Mouse (Mus musculus): Measurements from ENCODE around the gene Phox2a. TPM values are rescaled to one million over a fixed set of nuclear protein-coding genes. Genes with fewer than 3 reads are reported as not detected.
A peak's percentile ranks its signal among the peaks of the same experiment; 100 is the strongest.

Phox2a gene
- polyA plus RNA-seq, 1 experiment from 2014 or later, result 0.12 TPM

DNA sequence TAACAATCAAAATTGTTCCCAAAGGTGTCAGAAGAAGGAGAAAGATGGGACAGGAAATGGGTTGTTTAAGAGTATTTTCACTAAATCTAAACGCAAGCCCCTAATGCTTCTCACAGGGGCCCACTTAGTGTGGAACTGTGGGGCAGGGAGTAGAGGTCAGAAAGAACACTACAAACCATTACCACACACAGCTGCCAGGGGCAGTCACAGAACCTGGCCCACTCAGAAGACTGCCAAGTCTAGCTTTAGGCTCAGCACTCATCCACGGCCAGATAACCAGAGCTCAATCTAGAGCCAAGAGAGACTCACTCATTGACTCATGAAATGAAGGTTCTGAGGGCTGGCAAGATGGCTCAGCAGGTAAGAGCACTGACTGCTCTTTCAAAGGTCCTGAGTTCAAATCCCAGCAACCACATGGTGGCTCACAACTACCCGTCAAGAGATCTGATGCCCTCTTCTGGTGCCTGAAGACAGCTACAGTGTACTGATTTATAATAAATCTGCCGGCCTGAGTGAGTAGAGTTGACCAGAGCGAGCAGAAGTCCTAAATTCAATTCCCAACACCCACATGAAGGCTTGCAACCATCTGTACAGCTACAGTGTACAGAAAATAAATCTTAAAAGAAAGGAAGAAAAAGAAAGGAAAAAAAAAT is 17.5 kb downstream of the Phox2a start:
- 45% methylated on average over 5 of the region's 5 CpGs for WGBS
- Histone ChIP-seq H3K4me3 (ENCODE audit: low read depth, low read length) (peak overlapping the region; percentile 87), H3K4me1 (replicated peaks; ENCODE audit: control insufficient read depth, insufficient read depth, low read length) (peaks cover 20% of the 10 kb centered on the region), H3K27me3 (ENCODE audit: control insufficient read depth, insufficient read depth, low read length) (no peaks in the 10 kb centered on the region), H3K9me3 (ENCODE audit: control insufficient read depth, low read length) (no peaks in the 10 kb centered on the region), H3K27ac (ENCODE audit: low read depth, low read length) (no peak overlapping the region; the same call in 1 of the 2 replicates), H3K9ac (ENCODE audit: low read length) (peak overlapping the region; percentile 97), H3K4me2 (ENCODE audit: low read depth, low read length, severe bottlenecking) (peak overlapping the region; percentile 96), H3K36me3 (ENCODE audit: control insufficient read depth, insufficient read depth, low read length) (peaks cover 15% of the 10 kb centered on the region; the same call in 1 of the 2 replicates)
- ATAC-seq (replicated peaks; ENCODE audit: low FRiP score), result no peak
- no peak for DNase-seq (ENCODE audit: low spot score)

DNA sequence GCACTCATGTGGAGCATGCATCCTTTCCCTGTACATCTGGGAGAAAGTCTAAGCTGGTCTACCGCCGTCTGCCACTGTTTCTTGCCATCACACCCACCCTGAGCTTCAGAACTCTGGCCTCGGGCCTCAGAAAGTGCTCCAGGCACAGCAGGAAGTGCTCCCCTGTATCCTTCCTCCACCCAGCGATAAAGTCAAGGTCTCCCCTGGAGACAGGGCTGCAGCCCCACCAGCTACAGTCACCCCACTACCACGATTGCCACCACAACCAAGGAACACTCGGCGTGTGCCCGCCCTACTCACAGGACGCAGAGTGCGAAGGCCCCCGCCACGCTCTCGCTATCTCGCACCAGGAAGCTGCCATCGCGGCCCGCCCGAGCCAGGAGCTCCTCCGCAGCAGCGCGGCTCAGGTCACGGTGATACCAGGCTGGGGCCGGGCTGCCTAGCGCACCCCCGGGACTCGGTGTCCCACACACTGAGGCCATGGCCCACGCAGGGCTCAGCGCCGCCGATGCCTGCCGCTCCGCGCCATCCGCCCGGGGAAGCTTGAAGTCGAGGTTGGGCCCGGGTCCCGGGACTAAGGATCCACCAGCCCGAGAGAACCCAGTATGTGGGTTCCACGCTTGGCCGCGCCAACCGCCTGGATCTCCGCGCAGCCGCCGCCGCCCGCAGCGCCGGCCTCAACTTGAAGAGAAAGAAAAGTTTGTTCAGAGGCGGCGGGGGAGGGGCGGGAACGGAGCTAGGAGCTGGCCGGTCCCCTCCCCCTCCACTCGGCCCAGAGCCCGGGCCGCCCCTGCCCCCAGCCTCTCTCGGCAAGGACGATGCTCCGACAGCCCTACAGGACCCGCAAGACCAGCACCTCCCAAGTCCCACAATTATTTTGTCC is 18.4 kb downstream of the Phox2a start:
- Histone ChIP-seq H3K9me3 (ENCODE audit: control insufficient read depth, low read length) (no peaks in the 10 kb centered on the region), H3K4me3 (ENCODE audit: low read depth, low read length) (peak overlapping the region; percentile 87), H3K27ac (ENCODE audit: low read depth, low read length) (peak overlapping the region; percentile 88), H3K9ac (ENCODE audit: low read length) (peak overlapping the region; percentile 97), H3K4me2 (ENCODE audit: low read depth, low read length, severe bottlenecking) (peak overlapping the region; percentile 96), H3K27me3 (ENCODE audit: control insufficient read depth, insufficient read depth, low read length) (no peaks in the 10 kb centered on the region), H3K4me1 (replicated peaks; ENCODE audit: control insufficient read depth, insufficient read depth, low read length) (peaks cover 20% of the 10 kb centered on the region), H3K36me3 (ENCODE audit: control insufficient read depth, insufficient read depth, low read length) (peaks cover 11% of the 10 kb centered on the region; the same call in 1 of the 2 replicates)
- ATAC-seq (replicated peaks; ENCODE audit: low FRiP score) (peak; percentile 76), DNase-seq (ENCODE audit: low spot score) (peak; percentile 92)
- under 1% methylated on average over 57 of the region's 63 CpGs for WGBS

DNA sequence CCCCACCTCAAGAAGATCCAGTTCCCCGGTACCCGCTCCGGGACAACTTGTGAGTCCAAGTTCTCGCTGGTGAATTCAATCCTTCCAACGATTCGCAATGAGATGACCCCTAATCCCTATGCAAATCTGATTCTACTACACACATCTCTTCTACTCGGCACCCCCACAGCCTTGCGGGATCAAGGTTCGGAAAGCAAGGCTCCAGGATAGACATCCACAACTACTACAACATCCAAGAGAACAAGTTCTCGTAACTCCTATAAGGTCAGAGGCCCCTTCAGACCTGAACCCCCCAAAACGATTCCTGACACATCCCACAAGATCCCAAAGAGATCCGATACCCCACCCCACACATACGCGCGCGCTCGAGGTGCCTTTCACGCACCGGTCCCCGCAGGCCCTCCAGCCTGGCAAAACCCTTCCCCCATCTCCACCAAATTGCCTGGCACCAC is 19.1 kb downstream of the Phox2a start:
- DNase-seq (ENCODE audit: low spot score) (no peak), ATAC-seq (replicated peaks; ENCODE audit: low FRiP score) (peak; percentile 21)
- Histone ChIP-seq H3K4me1 (replicated peaks; ENCODE audit: control insufficient read depth, insufficient read depth, low read length) (peaks cover 20% of the 10 kb centered on the region), H3K4me2 (ENCODE audit: low read depth, low read length, severe bottlenecking) (peak overlapping the region; percentile 96), H3K27ac (ENCODE audit: low read depth, low read length) (peak overlapping the region; percentile 79), H3K9me3 (ENCODE audit: control insufficient read depth, low read length) (no peaks in the 10 kb centered on the region), H3K9ac (ENCODE audit: low read length) (peak overlapping the region; percentile 97), H3K36me3 (ENCODE audit: control insufficient read depth, insufficient read depth, low read length) (peaks cover 8% of the 10 kb centered on the region; the same call in 1 of the 2 replicates), H3K27me3 (ENCODE audit: control insufficient read depth, insufficient read depth, low read length) (no peaks in the 10 kb centered on the region), H3K4me3 (ENCODE audit: low read depth, low read length) (peak overlapping the region; percentile 87)
- under 1% methylated on average over 20 of the region's 20 CpGs for WGBS

DNA sequence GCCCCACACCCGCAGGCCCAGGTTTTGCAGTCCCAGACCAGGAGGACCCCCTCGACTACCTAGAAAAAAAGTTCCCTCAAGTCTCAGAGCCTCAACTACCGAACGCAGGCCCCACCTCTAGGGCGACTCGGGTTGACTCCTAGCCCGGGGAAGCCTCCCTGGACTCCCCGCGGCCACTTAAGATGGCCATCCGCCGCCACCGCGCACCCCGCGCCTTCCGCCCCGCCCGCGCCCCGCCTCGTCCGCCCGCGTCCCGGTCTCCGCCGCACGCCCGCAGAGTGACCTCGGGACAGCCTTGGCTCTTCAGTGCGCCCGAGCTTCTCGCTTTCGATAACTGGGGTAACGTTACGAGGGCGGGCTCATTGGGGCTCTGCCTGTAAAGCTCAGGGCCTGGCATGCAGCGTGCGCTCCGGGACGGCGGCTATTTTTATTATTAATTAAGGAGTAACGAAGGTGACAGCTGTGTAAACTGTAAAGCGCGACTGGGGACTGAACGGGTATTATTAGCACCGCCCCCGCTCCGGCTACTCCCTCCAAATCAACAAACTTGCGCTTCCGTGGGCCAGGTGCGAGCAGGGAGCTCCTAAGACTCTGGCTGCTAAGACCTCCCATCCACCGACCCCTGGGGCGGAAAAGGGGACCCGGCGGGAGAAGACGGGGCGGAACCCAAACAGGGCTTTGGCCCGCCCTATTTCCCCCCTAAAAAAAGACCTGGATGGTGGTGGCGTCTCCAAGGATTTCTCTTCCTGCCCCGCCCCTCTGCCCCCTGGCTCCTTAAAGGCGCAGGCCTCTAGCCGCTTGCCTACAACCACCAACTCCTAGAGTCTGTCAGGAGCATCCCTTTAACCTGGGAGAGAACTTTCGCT is 19.7 kb downstream of the Phox2a start, which contains the start of gene Inppl1:
Inppl1 (minus strand) TSS at position 624 of the 866 bp plus-strand sequence.
- Histone ChIP-seq H3K27ac (ENCODE audit: low read depth, low read length) (peak within 1 kb of the TSS; percentile 79), H3K4me2 (ENCODE audit: low read depth, low read length, severe bottlenecking) (peak within 1 kb of the TSS; percentile 96), H3K4me3 (ENCODE audit: low read depth, low read length) (peak within 1 kb of the TSS; percentile 87), H3K9me3 (ENCODE audit: control insufficient read depth, low read length) (no peaks in the 10 kb centered on the region), H3K4me1 (replicated peaks; ENCODE audit: control insufficient read depth, insufficient read depth, low read length) (peaks cover 20% of the 10 kb centered on the region), H3K36me3 (ENCODE audit: control insufficient read depth, insufficient read depth, low read length) (peaks cover 3% of the 10 kb centered on the region; the same call in 1 of the 2 replicates), H3K27me3 (ENCODE audit: control insufficient read depth, insufficient read depth, low read length) (no peaks in the 10 kb centered on the region), H3K9ac (ENCODE audit: low read length) (peak within 1 kb of the TSS; percentile 97)
- under 1% methylated on average over 64 of the region's 64 CpGs for WGBS
- ATAC-seq (replicated peaks; ENCODE audit: low FRiP score) (peak; percentile 84), DNase-seq (ENCODE audit: low spot score) (peak; percentile 91)

DNA sequence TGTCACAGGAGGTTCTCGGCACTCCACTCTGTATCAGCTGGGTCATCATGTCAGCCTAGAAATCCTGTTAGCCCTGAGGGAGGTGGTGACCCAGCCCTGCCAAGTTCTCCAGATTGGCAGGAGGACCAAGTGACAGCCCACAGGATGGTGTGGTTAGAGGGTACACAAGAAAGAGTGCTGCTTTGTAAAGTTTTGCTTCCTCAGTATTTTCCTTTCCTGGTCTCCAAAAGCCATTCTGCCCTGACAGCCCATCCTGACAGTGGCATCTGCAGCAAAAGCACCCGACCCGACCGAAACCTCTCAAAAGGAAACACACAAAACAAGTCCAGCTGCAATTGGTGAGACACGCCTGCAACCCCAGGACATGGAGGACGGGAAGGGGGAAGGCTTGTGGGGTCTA is 26.1 kb downstream of the Phox2a start:
- Histone ChIP-seq H3K9ac (ENCODE audit: low read length) (no peak overlapping the region), H3K36me3 (ENCODE audit: control insufficient read depth, insufficient read depth, low read length) (no peaks in the 10 kb centered on the region), H3K27me3 (ENCODE audit: control insufficient read depth, insufficient read depth, low read length) (no peaks in the 10 kb centered on the region), H3K4me1 (replicated peaks; ENCODE audit: control insufficient read depth, insufficient read depth, low read length) (no peaks in the 10 kb centered on the region), H3K4me2 (ENCODE audit: low read depth, low read length, severe bottlenecking) (no peak overlapping the region), H3K9me3 (ENCODE audit: control insufficient read depth, low read length) (no peaks in the 10 kb centered on the region), H3K27ac (ENCODE audit: low read depth, low read length) (no peak overlapping the region), H3K4me3 (ENCODE audit: low read depth, low read length) (no peak overlapping the region)
- WGBS, result 74% methylated on average over 6 of the region's 6 CpGs
- DNase-seq (ENCODE audit: low spot score) (no peak), ATAC-seq (replicated peaks; ENCODE audit: low FRiP score) (no peak)

DNA sequence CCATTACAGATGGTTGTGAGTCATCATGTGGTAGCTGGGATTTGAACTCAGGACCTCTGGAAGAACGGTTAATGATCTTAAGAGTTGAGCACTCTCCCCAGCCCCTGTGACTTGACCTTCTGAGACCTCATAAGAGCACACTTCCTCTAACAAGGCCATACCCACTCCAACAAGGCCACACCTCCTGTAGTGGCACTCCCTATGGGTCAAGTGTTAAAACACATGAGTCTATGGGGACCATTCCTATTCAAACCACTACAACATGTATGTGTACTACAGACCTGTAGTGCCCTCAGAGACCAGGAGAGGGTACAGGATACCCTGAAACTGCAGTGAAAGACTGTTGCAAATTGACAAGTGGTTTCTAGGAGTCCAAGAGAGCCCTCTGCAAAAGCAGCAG is 29.8 kb downstream of the Phox2a start:
- WGBS, result 88% methylated on average over 1 of the region's 1 CpGs
- Histone ChIP-seq H3K36me3 (ENCODE audit: control insufficient read depth, insufficient read depth, low read length) (no peaks in the 10 kb centered on the region), H3K27ac (ENCODE audit: low read depth, low read length) (no peak overlapping the region), H3K4me2 (ENCODE audit: low read depth, low read length, severe bottlenecking) (no peak overlapping the region), H3K9ac (ENCODE audit: low read length) (no peak overlapping the region), H3K27me3 (ENCODE audit: control insufficient read depth, insufficient read depth, low read length) (no peaks in the 10 kb centered on the region), H3K4me1 (replicated peaks; ENCODE audit: control insufficient read depth, insufficient read depth, low read length) (no peaks in the 10 kb centered on the region), H3K9me3 (ENCODE audit: control insufficient read depth, low read length) (no peaks in the 10 kb centered on the region), H3K4me3 (ENCODE audit: low read depth, low read length) (no peak overlapping the region)
- no peak for DNase-seq (ENCODE audit: low spot score)
- ATAC-seq (replicated peaks; ENCODE audit: low FRiP score), result no peak

DNA sequence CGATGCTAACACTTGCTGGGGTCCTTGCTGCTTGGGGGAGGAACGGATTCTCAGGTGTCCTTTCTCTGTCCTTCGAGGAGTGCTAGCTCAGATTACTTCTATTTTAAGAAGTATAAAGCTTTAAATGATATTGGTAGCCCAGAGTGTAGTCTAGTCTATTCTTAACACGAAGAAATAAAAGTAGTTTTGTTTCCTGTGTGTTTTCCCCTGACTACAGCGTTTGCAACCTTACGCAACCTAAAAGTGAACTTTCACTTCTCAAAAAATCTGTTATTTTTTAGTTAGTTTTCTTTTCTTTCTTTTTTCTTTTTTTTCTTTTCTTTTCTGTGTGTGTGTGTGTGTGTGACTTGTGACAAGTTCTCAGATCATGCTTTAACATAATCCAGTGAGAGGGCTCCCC is 33.6 kb downstream of the Phox2a start:
- Histone ChIP-seq H3K4me3 (ENCODE audit: low read depth, low read length) (no peak overlapping the region), H3K9ac (ENCODE audit: low read length) (no peak overlapping the region), H3K27me3 (ENCODE audit: control insufficient read depth, insufficient read depth, low read length) (no peaks in the 10 kb centered on the region), H3K27ac (ENCODE audit: low read depth, low read length) (no peak overlapping the region), H3K36me3 (ENCODE audit: control insufficient read depth, insufficient read depth, low read length) (no peaks in the 10 kb centered on the region), H3K4me2 (ENCODE audit: low read depth, low read length, severe bottlenecking) (no peak overlapping the region), H3K9me3 (ENCODE audit: control insufficient read depth, low read length) (no peaks in the 10 kb centered on the region), H3K4me1 (replicated peaks; ENCODE audit: control insufficient read depth, insufficient read depth, low read length) (no peaks in the 10 kb centered on the region)
- DNase-seq (ENCODE audit: low spot score) (no peak), ATAC-seq (replicated peaks; ENCODE audit: low FRiP score) (no peak)
- WGBS, result 86% methylated on average over 6 of the region's 6 CpGs

DNA sequence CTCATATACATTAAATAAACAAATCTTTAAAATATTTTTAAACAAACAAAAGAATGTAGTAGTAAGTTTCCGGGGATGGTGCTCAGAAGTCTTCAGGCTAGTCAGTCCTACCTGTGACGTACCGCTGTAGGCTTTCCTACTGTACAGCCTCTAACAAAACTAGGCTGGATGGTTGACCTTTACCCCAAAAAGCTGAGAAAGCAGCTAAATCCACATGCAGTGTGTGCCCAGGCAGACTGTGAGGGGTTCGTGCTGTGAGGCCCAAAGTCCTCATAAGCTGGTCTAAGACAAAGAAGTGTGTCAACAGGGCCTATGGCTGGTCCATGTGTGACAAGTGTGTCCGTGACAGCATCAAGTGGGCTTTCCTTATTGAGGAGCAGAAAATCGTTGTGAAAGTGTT is 34.7 kb downstream of the Phox2a start:
- ATAC-seq (replicated peaks; ENCODE audit: low FRiP score) (no peak), DNase-seq (ENCODE audit: low spot score) (no peak)
- 84% methylated on average over 6 of the region's 6 CpGs for WGBS
- Histone ChIP-seq H3K4me2 (ENCODE audit: low read depth, low read length, severe bottlenecking) (no peak overlapping the region), H3K27me3 (ENCODE audit: control insufficient read depth, insufficient read depth, low read length) (no peaks in the 10 kb centered on the region), H3K9ac (ENCODE audit: low read length) (no peak overlapping the region), H3K36me3 (ENCODE audit: control insufficient read depth, insufficient read depth, low read length) (no peaks in the 10 kb centered on the region), H3K4me3 (ENCODE audit: low read depth, low read length) (no peak overlapping the region), H3K27ac (ENCODE audit: low read depth, low read length) (no peak overlapping the region), H3K4me1 (replicated peaks; ENCODE audit: control insufficient read depth, insufficient read depth, low read length) (no peaks in the 10 kb centered on the region), H3K9me3 (ENCODE audit: control insufficient read depth, low read length) (no peaks in the 10 kb centered on the region)

Data from forebrain, embryonic 11.5 days (tissue).